Mouse (Mus musculus) right cerebral cortex, postnatal 36 days (tissue): ENCODE results near the gene Sele.

Experiments
- DNase-seq, 2 experiments: peaks; one replicate each; pipeline ENCODE4 v3.0.0; 2022; ENCODE audit warnings: low spot score in 2 of 2, mixed read lengths in 1 of 2

The Sele gene

GRCm38 (mm10) chr1:164072001-164072400 is 24.0 kb downstream of the Sele start:
- DNase-seq = no peak

GRCm38 (mm10) chr1:164073091-164073490 is 25.1 kb downstream of the Sele start:
- no peak for DNase-seq

DNA sequence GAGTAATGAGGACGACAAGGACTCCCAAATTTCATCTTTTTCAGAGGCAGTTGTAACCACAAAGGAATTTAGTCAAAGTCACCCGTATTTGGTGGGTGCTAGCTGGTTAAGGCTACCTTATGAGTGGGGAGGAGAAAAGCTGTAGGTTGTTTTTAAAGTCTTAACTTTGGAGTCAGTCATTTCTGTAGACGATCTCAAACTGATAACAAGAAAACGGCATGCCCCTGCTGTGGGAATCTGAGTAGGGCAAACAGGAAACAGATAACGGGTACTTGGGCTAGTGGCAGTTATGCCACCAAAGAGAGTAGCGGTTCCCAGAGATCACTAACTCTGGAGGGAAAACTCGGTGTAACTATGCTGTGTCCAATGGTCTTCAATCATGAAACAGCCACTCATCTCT is 25.8 kb downstream of the Sele start:
- DNase-seq = no peak

DNA sequence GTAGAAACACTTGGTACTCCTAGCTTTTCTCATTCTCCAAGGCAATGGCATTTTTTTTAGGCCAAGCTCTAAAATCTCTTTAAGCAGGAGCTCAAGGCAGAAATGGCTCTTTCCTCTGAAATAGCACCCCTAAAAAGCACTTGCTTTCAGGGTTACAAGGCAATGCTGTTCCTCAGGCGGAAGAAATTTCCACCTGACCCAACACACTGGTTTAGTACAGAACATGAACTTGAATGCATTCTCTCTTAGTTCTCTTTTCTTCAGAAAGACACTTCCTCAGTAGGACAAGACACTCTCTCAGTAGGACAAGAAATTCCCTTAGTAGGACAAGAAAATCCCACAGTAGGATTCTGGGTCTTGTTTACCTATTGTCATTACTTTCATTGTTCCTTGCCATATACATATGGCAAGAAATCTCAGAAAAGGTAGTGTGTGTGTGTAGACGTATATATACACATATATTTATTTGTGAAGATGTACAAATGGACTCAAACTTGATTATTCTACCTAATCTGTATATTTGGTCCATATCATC is 26.6 kb downstream of the Sele start:
- DNase-seq = no peak

GRCm38 (mm10) chr1:164075416-164075815 is 27.4 kb downstream of the Sele start:
- no peak for DNase-seq

DNA sequence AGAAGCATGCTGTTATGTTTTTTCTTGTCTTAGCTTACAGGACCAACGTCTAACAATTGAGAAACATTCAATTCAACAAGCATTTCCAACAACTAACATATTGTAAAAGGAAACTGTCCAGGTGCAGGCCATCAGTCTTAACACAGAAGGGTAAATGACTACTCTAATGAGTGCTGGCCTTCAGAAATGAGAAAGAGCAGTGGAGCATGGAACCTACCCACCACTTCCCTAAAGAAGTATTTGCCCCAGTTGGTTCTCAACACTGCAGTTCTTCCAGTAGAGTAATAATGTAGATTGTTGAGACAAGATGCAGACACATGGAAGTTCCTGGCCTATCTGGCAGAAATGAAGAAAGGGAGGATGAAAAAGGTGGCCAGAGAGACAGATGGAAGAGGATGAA is 28.4 kb downstream of the Sele start:
- DNase-seq = no peak

GRCm38 (mm10) chr1:164077031-164077430 is 29.0 kb downstream of the Sele start:
- no peak for DNase-seq

- DNase-seq = no peak
These were observed 30.3 kb downstream of the Sele start for GRCm38 (mm10) chr1:164078323-164078741.

DNA sequence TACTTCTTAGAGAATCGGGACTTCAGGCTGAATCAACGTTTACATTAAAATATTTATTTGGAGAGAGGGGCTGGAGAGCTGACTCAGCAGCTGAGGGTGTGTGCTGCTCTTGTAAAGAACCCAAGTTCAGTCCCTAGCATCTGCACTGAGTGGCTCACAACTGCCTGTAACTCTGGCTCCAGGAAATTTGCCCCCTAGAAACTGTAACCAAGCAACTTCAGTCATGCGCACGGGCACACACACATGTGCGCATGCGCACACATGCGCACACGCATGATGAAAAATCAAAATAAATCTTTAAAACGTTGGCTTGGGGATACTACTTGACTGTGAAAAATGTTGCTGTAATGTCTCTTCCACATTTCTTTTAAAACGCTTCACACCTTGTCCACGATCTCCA is 31.1 kb downstream of the Sele start:
- no peak for DNase-seq

DNA sequence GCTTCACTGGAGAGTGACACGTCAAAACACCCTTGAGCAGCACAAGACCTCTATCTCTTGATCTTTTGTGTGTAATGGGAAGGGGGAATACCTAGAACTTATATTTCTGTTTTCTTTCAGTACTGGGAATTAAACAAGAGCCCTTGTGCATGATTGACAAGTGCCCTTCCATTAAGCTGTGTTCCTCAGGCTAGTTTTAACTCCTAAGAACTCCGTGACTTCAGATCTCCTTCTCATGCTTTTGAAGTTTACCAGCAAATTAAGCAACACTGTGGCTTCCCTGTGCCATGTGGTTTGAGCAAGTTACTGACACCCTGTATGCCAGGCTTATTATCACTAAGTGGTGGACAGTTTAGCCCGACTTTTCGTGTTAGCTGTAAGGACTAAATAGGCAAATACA is 35.0 kb downstream of the Sele start:
- DNase-seq = no peak

GRCm38 (mm10) chr1:164086797-164087196 is 38.8 kb downstream of the Sele start:
- no peak for DNase-seq

- no peak for DNase-seq
These were observed 39.8 kb downstream of the Sele start for GRCm38 (mm10) chr1:164087872-164088271.

- DNase-seq = no peak
These were observed 48.7 kb downstream of the Sele start for GRCm38 (mm10) chr1:164096780-164097179.

GRCm38 (mm10) chr1:164097911-164098310 is 49.9 kb downstream of the Sele start:
- DNase-seq = no peak

DNA sequence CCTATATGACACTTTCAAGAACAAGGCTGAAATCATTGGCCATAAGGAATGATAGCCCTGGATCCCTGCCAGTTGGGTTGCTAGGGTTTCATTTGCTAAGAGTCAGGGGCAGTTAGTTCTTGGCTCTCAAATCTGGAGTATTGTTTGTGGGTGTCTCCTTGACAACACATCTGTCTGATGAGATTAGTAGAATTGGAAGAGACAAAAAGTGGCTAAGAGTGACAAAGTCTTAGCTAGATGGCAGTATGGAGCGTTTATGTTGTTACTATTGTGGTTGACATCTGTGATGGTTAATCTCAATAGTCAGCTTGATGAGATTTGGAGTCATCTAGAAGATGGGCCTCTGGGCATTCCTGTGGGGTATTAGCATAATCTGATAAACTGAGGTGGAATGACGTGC is 50.3 kb downstream of the Sele start:
- no peak for DNase-seq
